Mouse (Mus musculus): Measurements from ENCODE around the gene 1500011B03Rik.

GRCm38 (mm10) chr5:114795653-114796052, 27.6 kb downstream of the 1500011B03Rik start:
- TF ChIP-seq EP300 (IDR thresholded peaks at IDR 0.05; ENCODE audit: low read depth) = no peak
- no peak for TF ChIP-seq CTCF (IDR thresholded peaks at IDR 0.05; ENCODE audit: low read depth)

All from heart, postnatal 0 days (tissue).